Mouse (Mus musculus) midbrain, postnatal 0 days (tissue): ENCODE measurements at regions not wholly inside any gene's neighbourhood (a gene's known extent, or its start where the extent isn't known, plus 50 kb on each side); places are given as distances from the start of the nearest gene placed in this dataset.

ENCODE experiments used
- ATAC-seq: fragments of 200-750 bp; cut with Nextera tagmentation; 2 replicates; pipeline ENCODE4 v1.8.0; 2017; ENCODE audit warnings: moderate number of reproducible peaks, mild to moderate bottlenecking, moderate TSS enrichment, moderate library complexity; ENCODE audit not compliant: low FRiP score
- DNase-seq: peaks from one replicate; pipeline ENCODE4 v3.0.0-alpha.2; 2015; ENCODE audit warnings: low spot score
- H3K27ac ChIP-seq: fragments of 300-500 bp; sonication (generic); 2 replicates; pipeline ENCODE4 v1.5.1; 2014; ENCODE audit warnings: low read depth, mild to moderate bottlenecking, low read length, mixed read lengths
- H3K27me3 ChIP-seq: fragments of 300-500 bp; sonication (generic); 2 replicates; pipeline ENCODE4 v1.6.1; 2014; ENCODE audit warnings: low read length, control low read depth, mixed read lengths; ENCODE audit not compliant: insufficient read depth
- H3K36me3 ChIP-seq: fragments of 300-500 bp; sonication (generic); 2 replicates; pipeline ENCODE4 v1.6.1; 2014; ENCODE audit warnings: low read length, control low read depth, mixed read lengths; ENCODE audit not compliant: insufficient read depth
- H3K4me1 ChIP-seq: fragments of 300-500 bp; sonication (generic); 2 replicates; pipeline ENCODE4 v1.6.1; 2014; ENCODE audit warnings: mild to moderate bottlenecking, control low read depth, antibody characterized with exemption, low read length, mixed read lengths; ENCODE audit not compliant: insufficient read depth
- H3K4me2 ChIP-seq: fragments of 300-500 bp; sonication (generic); 2 replicates; pipeline ENCODE4 v1.6.1; 2014; ENCODE audit warnings: low read depth, mild to moderate bottlenecking, low read length, mixed read lengths; ENCODE audit not compliant: poor library complexity, severe bottlenecking
- H3K4me3 ChIP-seq: fragments of 300-500 bp; sonication (generic); 2 replicates; pipeline ENCODE4 v1.5.1; 2014; ENCODE audit warnings: low read depth, mild to moderate bottlenecking, low read length, moderate library complexity
- H3K9ac ChIP-seq: fragments of 300-500 bp; sonication (generic); replicated peaks from 2 replicates; pipeline ENCODE4 v1.6.1; 2014; ENCODE audit warnings: mild to moderate bottlenecking, low read length, moderate library complexity, mixed read lengths; ENCODE audit not compliant: poor library complexity, severe bottlenecking
- H3K9me3 ChIP-seq: fragments of 300-500 bp; sonication (generic); 2 replicates; pipeline ENCODE4 v1.6.1; 2016; ENCODE audit warnings: low read length, control low read depth
- CTCF ChIP-seq: IDR thresholded peaks from 2 replicates; pipeline ENCODE4 v1.5.1; 2016; ENCODE audit warnings: antibody characterized with exemption, mild to moderate bottlenecking
- WGBS: fragments of 180-500 bp; shearing (Covaris S2); extraction: QIAGEN DNeasy Blood & Tissue Kit; methylation state at CpG from one replicate; pipeline ENCODE4 v1.1.7; 2014; 5-methylcytosine and 5-hydroxymethylcytosine counted together

DNA sequence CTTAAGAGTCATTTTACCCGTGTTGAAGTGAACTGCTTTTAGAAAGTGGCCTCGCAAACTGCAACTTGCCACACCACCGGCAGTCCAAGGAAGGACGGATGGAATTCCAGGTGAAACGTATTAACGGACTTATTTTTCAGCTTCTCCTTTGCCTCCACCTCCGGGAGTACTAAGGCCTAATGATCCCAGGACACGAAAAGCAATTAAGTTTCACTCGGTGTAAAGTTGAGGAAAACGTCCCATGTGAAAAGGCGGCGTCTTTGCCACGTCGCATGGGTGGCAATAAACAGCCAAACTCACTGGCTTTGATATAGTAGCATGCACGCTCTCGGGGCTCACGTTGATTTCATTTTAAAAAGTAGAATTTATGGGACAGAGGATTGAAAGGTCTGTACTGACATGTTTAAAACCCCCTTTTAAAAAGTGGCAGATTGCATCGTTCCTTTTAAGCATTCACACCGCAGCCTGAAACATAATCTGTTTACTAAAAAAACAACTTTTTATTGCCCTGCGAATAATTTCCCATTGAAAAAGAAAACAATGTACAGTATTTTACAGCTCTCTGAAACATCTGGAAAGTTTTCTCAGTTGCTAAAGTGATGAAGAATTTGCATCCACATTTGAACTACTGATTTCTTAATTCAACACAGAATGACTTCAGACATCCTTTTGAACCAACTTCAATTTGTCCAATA, 385.4 kb upstream of the Npvf start:
- no peaks in the 10 kb centered on the region for H3K27me3 ChIP-seq
- no peak overlapping the region for H3K9ac ChIP-seq
- H3K4me1 ChIP-seq, result no peaks in the 10 kb centered on the region
- no peaks in the 10 kb centered on the region for H3K36me3 ChIP-seq
- no peak overlapping the region for H3K27ac ChIP-seq
- H3K9me3 ChIP-seq, result no peaks in the 10 kb centered on the region
- ATAC-seq (no peak), DNase-seq (no peak)
- TF ChIP-seq CTCF, result no peak
- no peak overlapping the region for H3K4me3 ChIP-seq
- 89% methylated on average over 20 of the region's 20 CpGs for WGBS
- no peak overlapping the region for H3K4me2 ChIP-seq

- H3K36me3 ChIP-seq, result no peaks in the 10 kb centered on the region
- H3K27ac ChIP-seq, result no peak overlapping the region
- no peaks in the 10 kb centered on the region for H3K4me1 ChIP-seq
- 71% methylated on average over 7 of the region's 7 CpGs for WGBS
- no peak for TF ChIP-seq CTCF
- no peak for DNase-seq
- no peak for ATAC-seq
- no peaks in the 10 kb centered on the region for H3K27me3 ChIP-seq
- H3K9me3 ChIP-seq, result no peaks in the 10 kb centered on the region
- no peak overlapping the region for H3K4me2 ChIP-seq
- no peak overlapping the region for H3K9ac ChIP-seq
- H3K4me3 ChIP-seq, result no peak overlapping the region
These were observed 388.5 kb upstream of the Nfe2l3 start for GRCm38 (mm10) chr6:51043970-51044369.

GRCm38 (mm10) chr6:51044873-51045272, 387.6 kb upstream of the Nfe2l3 start:
- 73% methylated on average over 14 of the region's 14 CpGs for WGBS
- no peak overlapping the region for H3K27ac ChIP-seq
- no peaks in the 10 kb centered on the region for H3K36me3 ChIP-seq
- no peak overlapping the region for H3K4me2 ChIP-seq
- H3K27me3 ChIP-seq, result no peaks in the 10 kb centered on the region
- no peak overlapping the region for H3K9ac ChIP-seq
- DNase-seq (no peak), ATAC-seq (no peak)
- no peak overlapping the region for H3K4me3 ChIP-seq
- TF ChIP-seq CTCF, result no peak
- H3K4me1 ChIP-seq, result no peaks in the 10 kb centered on the region
- H3K9me3 ChIP-seq, result no peaks in the 10 kb centered on the region

GRCm38 (mm10) chr6:51052451-51052921, 380.0 kb upstream of the Nfe2l3 start:
- H3K4me2 ChIP-seq, result no peak overlapping the region
- H3K27me3 ChIP-seq, result no peaks in the 10 kb centered on the region
- DNase-seq (no peak), ATAC-seq (no peak)
- no peak overlapping the region for H3K9ac ChIP-seq
- no peaks in the 10 kb centered on the region for H3K36me3 ChIP-seq
- no peak for TF ChIP-seq CTCF
- WGBS, result 33% methylated on average over 5 of the region's 5 CpGs
- no peak overlapping the region for H3K27ac ChIP-seq
- H3K4me3 ChIP-seq, result no peak overlapping the region
- H3K9me3 ChIP-seq, result no peaks in the 10 kb centered on the region
- no peaks in the 10 kb centered on the region for H3K4me1 ChIP-seq

GRCm38 (mm10) chr6:51057229-51057628, 375.2 kb upstream of the Nfe2l3 start:
- ATAC-seq, result no peak
- WGBS, result 19% methylated on average over 7 of the region's 7 CpGs
- Histone ChIP-seq H3K4me3 (no peak overlapping the region), H3K27ac (no peak overlapping the region), H3K9ac (no peak overlapping the region), H3K4me1 (no peaks in the 10 kb centered on the region), H3K9me3 (no peaks in the 10 kb centered on the region), H3K36me3 (no peaks in the 10 kb centered on the region), H3K27me3 (no peaks in the 10 kb centered on the region), H3K4me2 (no peak overlapping the region)
- TF ChIP-seq CTCF, result no peak
- peak; percentile 88 for DNase-seq

GRCm38 (mm10) chr6:51059923-51060847, 372.3 kb upstream of the Nfe2l3 start:
- no peak for TF ChIP-seq CTCF
- no peak for ATAC-seq
- H3K9me3 ChIP-seq, result no peaks in the 10 kb centered on the region
- no peaks in the 10 kb centered on the region for H3K27me3 ChIP-seq
- no peaks in the 10 kb centered on the region for H3K36me3 ChIP-seq
- H3K4me3 ChIP-seq, result no peak overlapping the region
- H3K27ac ChIP-seq, result no peak overlapping the region
- DNase-seq, result no peak
- no peaks in the 10 kb centered on the region for H3K4me1 ChIP-seq
- H3K9ac ChIP-seq, result no peak overlapping the region
- WGBS, result 58% methylated on average over 7 of the region's 7 CpGs
- no peak overlapping the region for H3K4me2 ChIP-seq
